Mouse (Mus musculus): ENCODE data around the gene Crhr1. TPM values are rescaled to one million over a fixed set of nuclear protein-coding genes. Genes with fewer than 3 reads are reported as not detected.

The Crhr1 gene
- polyA plus RNA-seq, 1 experiment from 2014 or later, result 0.09 TPM

DNA sequence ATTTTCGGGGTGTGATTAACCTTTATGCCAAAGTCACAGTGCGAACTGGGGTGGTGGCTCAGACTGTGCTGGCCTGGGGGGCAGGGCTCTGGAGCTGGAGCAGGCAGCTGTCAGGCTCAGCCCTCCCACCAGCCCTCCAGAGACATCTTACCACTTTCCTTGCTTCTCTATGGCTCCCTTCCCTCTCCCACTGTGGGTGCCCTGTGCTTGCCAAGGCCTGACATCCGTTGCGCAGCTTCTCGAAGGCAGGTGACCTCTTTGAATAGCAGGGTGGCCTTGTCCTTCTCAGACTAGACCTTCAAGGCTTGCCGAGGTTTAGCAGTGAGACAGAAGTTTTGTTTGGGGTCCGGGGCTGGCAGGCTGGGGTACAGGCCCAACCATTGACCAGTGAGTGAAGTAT is 16.1 kb downstream of the Crhr1 start:
- no peak for ATAC-seq
- no peaks in the 10 kb centered on the region for H3K4me1 ChIP-seq (replicated peaks)
- no peak overlapping the region for H3K4me3 ChIP-seq (replicated peaks)
- no peak overlapping the region for H3K9ac ChIP-seq
- H3K27ac ChIP-seq, result no peak overlapping the region
- no peaks in the 10 kb centered on the region for H3K9me3 ChIP-seq
- WGBS, result 73% methylated on average over 7 of the region's 7 CpGs
- no peak overlapping the region for H3K4me2 ChIP-seq (replicated peaks)
- no peaks in the 10 kb centered on the region for H3K36me3 ChIP-seq
- H3K27me3 ChIP-seq (replicated peaks), result no peaks in the 10 kb centered on the region

DNA sequence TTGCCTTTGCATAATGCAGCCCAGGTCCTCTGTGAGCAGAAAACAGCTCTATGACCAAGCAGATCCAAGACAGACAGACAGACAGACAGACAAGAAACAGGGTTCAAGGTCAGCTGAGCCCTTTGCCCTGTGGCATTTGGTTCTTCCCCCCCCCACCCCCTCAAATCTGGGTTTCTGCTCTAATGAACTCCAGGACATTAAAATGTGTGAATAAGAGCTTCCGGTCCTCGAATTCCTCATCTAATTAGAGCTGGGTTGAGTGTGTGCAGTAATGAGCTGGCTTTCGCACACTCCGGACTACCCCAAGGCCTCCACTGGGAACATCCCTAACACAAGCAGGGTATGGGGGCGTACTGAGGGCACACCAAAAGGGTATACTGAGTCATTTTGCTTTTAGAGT is 18.3 kb downstream of the Crhr1 start:
- 78% methylated on average over 5 of the region's 5 CpGs for WGBS
- Histone ChIP-seq H3K27me3 (replicated peaks) (no peaks in the 10 kb centered on the region), H3K4me3 (replicated peaks) (no peak overlapping the region), H3K27ac (no peak overlapping the region), H3K9me3 (no peaks in the 10 kb centered on the region), H3K9ac (no peak overlapping the region), H3K4me2 (replicated peaks) (no peak overlapping the region), H3K36me3 (no peaks in the 10 kb centered on the region), H3K4me1 (replicated peaks) (no peaks in the 10 kb centered on the region)
- no peak for ATAC-seq

DNA sequence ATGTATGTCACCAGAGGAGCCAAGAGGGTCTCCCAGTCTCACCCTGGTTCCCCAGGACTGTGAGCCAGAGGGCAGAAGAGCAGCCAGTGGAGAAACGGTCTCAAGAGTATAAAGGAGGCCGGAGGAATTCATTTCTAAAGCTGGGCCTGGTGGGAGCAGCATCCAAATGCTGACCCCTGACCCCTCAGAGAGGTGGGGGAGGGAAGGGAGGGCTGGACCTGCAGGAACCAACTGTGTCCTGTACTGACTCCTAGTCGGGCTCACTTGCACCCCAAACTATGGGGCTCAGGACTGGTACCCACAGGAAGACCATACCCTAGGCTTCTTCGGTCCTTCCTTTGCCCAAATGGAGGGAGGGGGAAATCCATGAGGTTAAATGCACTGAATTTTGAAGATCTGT is 21.7 kb downstream of the Crhr1 start:
- Histone ChIP-seq H3K27me3 (replicated peaks) (peaks cover 16% of the 10 kb centered on the region), H3K9me3 (no peaks in the 10 kb centered on the region), H3K27ac (no peak overlapping the region), H3K4me3 (replicated peaks) (no peak overlapping the region), H3K4me1 (replicated peaks) (0 out of 2 replicates have a peak, but pooled peaks cover 6% of the 10 kb centered on the region), H3K4me2 (replicated peaks) (no peak overlapping the region), H3K9ac (no peak overlapping the region), H3K36me3 (no peaks in the 10 kb centered on the region)
- no peak for ATAC-seq
- whole genome bisulfite sequencing, result 71% methylated on average over 4 of the region's 4 CpGs

DNA sequence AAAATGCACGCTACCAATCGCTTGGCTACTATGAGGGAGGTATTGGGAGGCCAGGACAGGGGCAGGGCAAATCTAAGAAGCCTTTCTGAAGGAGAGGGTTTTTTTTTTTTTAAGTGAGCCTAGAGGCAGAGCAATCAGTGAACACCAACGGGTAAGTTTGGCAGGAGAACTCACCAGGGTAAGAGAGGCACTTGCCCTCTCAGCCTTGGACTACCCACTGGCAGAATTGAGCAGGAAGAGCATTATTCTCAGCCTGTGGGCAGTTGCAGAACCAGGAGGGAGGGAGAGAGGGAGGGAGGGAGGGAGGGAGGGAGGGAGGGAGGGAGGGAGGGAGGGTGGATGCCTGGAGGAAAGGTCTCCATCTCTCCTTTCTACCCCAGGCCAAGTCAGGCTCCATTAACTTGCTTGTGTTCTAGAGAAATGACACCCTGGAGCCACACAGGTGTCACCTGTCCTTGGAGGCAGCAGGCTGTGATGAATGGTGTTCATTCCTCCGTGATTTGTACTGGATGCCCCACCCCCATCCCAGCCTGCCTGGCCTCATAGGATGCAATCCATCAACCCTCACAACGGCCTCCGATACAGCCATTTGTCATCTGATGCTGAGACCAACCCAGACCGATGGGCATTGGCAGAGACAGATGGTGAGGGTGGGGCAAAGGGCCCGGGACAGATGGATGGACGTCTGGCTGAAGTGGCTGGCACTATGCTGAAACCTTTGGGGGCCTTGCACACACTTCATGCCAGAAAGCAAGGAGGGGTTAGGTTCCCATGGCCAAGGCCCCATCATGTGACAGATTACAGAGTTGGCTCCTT is 22.4 kb downstream of the Crhr1 start:
- Histone ChIP-seq H3K36me3 (no peaks in the 10 kb centered on the region), H3K4me3 (replicated peaks) (no peak overlapping the region), H3K27me3 (replicated peaks) (peaks cover 16% of the 10 kb centered on the region), H3K9ac (no peak overlapping the region), H3K4me2 (replicated peaks) (no peak overlapping the region), H3K27ac (no peak overlapping the region), H3K4me1 (replicated peaks) (0 out of 2 replicates have a peak, but pooled peaks cover 6% of the 10 kb centered on the region), H3K9me3 (no peaks in the 10 kb centered on the region)
- ATAC-seq, result no peak
- WGBS, result 35% methylated on average over 9 of the region's 9 CpGs

DNA sequence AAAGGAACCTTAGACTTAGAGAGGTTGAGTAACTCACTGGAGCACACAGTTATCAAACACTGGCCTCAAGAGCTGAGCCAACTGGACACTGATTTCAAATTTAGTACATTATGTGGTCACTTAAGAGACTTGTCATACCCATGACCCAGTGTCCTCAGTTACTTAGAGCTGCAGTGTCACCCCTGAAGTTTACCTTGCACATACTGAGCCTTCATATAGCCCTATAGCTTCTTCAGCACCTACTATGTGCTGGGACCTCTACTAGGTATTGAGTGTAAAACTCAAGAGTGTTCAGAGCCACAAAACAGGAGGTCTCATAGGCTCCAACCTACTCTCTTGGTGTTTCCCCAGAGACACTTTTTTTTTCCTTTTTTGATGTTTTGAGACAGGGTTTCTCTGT is 23.2 kb downstream of the Crhr1 start:
- no peaks in the 10 kb centered on the region for H3K36me3 ChIP-seq
- H3K27ac ChIP-seq, result no peak overlapping the region
- no peaks in the 10 kb centered on the region for H3K9me3 ChIP-seq
- no peak overlapping the region for H3K9ac ChIP-seq
- H3K4me1 ChIP-seq (replicated peaks), result 0 out of 2 replicates have a peak, but pooled peaks cover 6% of the 10 kb centered on the region
- H3K4me3 ChIP-seq (replicated peaks), result no peak overlapping the region
- no peak for ATAC-seq
- H3K27me3 ChIP-seq (replicated peaks), result peaks cover 16% of the 10 kb centered on the region
- no peak overlapping the region for H3K4me2 ChIP-seq (replicated peaks)

DNA sequence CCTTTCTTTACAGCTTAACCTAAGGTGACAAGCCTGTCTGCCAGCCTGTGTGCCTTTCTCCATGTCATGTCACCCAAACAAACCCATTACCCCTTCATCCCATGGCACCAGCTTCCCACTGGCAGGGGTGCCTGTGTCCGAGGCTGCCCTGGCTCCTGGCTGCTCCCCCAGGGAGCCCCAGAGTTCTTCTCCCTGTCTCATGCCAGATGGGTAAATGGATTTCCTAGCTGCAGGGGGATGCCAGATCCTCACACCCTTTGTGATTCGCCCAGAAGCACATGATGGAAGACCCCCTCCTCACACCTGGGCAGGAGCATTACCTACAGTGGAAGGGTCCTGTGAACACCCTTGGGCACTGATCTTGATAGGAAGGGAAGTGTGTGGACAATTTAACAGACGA is 23.7 kb downstream of the Crhr1 start:
- H3K27ac ChIP-seq, result no peak overlapping the region
- no peak for ATAC-seq
- no peaks in the 10 kb centered on the region for H3K36me3 ChIP-seq
- H3K9me3 ChIP-seq, result no peaks in the 10 kb centered on the region
- H3K4me3 ChIP-seq (replicated peaks), result no peak overlapping the region
- WGBS, result 59% methylated on average over 3 of the region's 3 CpGs
- H3K27me3 ChIP-seq (replicated peaks), result peaks cover 16% of the 10 kb centered on the region
- H3K4me2 ChIP-seq (replicated peaks), result no peak overlapping the region
- 0 out of 2 replicates have a peak, but pooled peaks cover 6% of the 10 kb centered on the region for H3K4me1 ChIP-seq (replicated peaks)
- H3K9ac ChIP-seq, result no peak overlapping the region

DNA sequence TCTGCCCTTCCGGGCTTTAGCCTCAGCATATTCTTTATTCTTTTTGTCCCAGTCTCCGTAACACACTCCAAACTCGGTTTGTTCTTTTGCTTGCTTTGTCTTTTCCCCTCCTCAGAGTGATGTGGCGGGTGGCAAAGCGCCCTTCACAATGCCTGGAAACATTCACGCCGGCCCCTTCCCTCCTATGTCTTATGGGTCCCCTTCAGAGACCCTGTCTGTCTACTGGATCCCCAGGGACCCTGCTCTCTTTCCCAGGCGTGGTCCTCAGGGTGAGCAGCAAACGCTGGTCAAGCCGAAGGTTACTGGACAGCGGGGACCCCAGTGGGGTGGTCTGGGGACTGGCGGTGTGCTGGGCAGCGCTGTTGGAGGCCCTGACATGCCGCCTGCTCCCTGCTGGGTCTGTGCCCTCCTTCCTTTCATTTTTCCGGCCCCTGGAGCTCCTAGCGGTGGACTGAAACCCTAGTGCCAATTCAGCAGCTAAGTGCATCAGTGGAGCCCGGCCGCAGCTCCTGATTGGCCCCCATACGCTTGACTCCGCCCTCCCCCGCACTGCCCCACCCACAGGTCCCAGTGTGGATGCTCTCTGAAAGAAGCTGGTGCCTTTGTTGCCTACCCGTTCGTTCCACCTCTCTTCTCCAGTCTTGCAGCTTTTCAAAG is 25.1 kb downstream of the Crhr1 start:
- no peak overlapping the region for H3K9ac ChIP-seq
- H3K4me3 ChIP-seq (replicated peaks), result peak overlapping the region; percentile 24
- H3K27ac ChIP-seq, result no peak overlapping the region
- 0 out of 2 replicates have a peak, but pooled peaks cover 6% of the 10 kb centered on the region for H3K4me1 ChIP-seq (replicated peaks)
- peak; percentile 89 for ATAC-seq
- WGBS, result 6% methylated on average over 23 of the region's 23 CpGs
- no peaks in the 10 kb centered on the region for H3K9me3 ChIP-seq
- peaks cover 16% of the 10 kb centered on the region for H3K27me3 ChIP-seq (replicated peaks)
- H3K36me3 ChIP-seq, result no peaks in the 10 kb centered on the region
- H3K4me2 ChIP-seq (replicated peaks), result peak overlapping the region; percentile 63

DNA sequence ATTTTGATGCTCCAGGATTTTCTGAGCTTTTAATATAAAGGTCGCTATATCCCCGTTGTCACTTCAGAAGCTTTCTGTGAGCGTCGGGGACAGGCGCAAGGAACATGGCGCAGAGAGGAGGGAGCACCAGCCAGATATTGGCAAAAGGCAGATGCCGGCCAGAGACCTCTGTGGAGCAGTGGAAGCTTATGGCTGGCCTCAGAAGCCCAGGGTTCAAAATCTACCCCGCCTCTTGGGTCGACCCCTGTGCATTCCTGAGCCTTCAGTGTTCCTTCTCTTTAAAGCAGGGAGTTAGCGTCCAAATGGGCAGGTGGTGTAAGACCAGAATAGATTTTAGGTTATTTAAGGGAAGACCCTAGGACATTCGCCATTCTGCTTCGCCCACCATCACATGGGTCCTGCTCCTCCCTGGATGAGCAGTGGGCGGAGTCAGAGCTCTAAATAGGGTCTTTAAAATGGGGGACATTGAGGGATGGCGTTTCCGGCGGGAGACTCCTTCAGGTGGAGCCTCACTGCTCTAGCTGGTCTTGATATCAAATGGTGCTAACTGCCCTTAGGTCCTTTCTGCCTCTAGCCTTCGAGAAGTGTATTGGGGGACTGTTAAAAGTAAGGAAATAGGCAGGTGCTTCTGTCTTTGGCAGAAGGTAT is 25.7 kb downstream of the Crhr1 start:
- no peaks in the 10 kb centered on the region for H3K9me3 ChIP-seq
- H3K36me3 ChIP-seq, result no peaks in the 10 kb centered on the region
- ATAC-seq, result no peak
- H3K4me1 ChIP-seq (replicated peaks), result 0 out of 2 replicates have a peak, but pooled peaks cover 6% of the 10 kb centered on the region
- peak overlapping the region; percentile 24 for H3K4me3 ChIP-seq (replicated peaks)
- WGBS, result 8% methylated on average over 17 of the region's 17 CpGs
- H3K4me2 ChIP-seq (replicated peaks), result peak overlapping the region; percentile 63
- no peak overlapping the region for H3K27ac ChIP-seq
- peaks cover 16% of the 10 kb centered on the region for H3K27me3 ChIP-seq (replicated peaks)
- H3K9ac ChIP-seq, result no peak overlapping the region

DNA sequence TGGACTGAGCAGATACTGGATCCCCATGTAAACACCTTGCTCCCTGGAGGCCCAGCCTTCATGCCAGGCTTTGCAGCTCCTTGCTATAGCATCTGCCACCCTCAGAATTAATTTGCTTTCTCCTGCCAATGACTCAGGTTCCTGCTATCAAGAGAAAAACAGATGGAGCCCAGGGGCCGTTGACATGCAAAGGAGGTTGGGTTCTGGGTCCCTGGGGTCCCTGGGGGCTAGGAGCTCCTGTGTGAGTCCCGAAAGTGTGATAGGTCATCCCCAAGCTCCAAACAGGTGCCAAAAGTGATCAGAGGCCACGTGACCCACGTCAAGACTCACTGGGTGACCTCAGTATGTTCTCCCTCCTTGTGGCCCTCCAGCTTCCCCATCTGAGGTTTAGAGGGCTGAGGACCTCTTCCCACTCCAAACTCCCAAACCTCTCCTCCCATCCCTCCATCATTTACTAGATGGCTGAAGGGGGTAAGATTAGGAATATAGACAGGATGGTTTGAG is 27.2 kb downstream of the Crhr1 start:
- Histone ChIP-seq H3K4me2 (replicated peaks) (no peak overlapping the region), H3K4me1 (replicated peaks) (0 out of 2 replicates have a peak, but pooled peaks cover 6% of the 10 kb centered on the region), H3K9me3 (no peaks in the 10 kb centered on the region), H3K36me3 (no peaks in the 10 kb centered on the region), H3K4me3 (replicated peaks) (no peak overlapping the region), H3K27ac (no peak overlapping the region), H3K27me3 (replicated peaks) (peaks cover 16% of the 10 kb centered on the region), H3K9ac (no peak overlapping the region)
- no peak for ATAC-seq
- WGBS, result 73% methylated on average over 4 of the region's 4 CpGs

DNA sequence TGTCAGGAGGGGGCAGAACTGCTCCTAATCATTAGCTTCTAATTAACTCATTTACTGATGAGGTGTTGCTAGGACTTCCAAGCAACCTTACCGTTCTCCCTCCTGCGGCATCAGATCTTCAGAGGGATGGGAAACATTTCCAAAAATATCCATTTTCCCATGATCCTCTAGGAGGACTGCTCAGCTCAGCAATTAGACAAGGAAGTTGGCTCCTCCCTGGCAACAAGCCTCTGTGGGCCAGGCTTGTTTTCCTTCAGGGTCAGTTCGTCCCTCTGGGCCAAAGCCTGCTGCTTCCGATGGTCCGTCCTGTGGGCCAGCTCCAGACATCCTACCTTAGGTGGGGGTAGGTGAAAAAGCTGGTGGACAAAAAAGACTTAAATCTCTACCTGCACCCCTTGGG is 28.5 kb downstream of the Crhr1 start:
- ATAC-seq, result no peak
- no peaks in the 10 kb centered on the region for H3K9me3 ChIP-seq
- 77% methylated on average over 5 of the region's 5 CpGs for WGBS
- H3K27me3 ChIP-seq (replicated peaks), result peaks cover 16% of the 10 kb centered on the region
- no peak overlapping the region for H3K9ac ChIP-seq
- H3K4me2 ChIP-seq (replicated peaks), result no peak overlapping the region
- H3K27ac ChIP-seq, result no peak overlapping the region
- no peaks in the 10 kb centered on the region for H3K36me3 ChIP-seq
- H3K4me1 ChIP-seq (replicated peaks), result 0 out of 2 replicates have a peak, but pooled peaks cover 6% of the 10 kb centered on the region
- no peak overlapping the region for H3K4me3 ChIP-seq (replicated peaks)

DNA sequence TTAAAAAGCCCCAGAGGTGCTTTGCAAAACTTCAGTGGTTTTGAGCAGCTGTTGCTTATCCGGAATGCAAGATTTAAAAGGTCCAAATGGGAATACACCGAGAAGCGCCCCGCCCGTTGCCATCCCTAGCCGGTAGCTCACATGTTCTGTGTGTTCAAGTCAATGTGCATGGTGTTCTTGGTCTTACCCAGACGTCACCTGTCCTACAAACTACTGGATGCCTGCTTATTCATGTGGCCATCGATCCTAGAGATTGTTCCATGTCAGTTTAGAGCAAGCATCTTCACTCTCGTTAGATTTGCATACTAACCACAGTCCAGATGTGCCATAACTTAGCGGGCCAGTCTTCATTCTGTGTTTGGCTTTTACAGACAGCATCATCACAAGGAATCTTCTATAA is 31.6 kb downstream of the Crhr1 start:
- 0 out of 2 replicates have a peak, but pooled peaks cover 2% of the 10 kb centered on the region for H3K27me3 ChIP-seq (replicated peaks)
- no peaks in the 10 kb centered on the region for H3K4me1 ChIP-seq (replicated peaks)
- no peak overlapping the region for H3K4me2 ChIP-seq (replicated peaks)
- H3K27ac ChIP-seq, result no peak overlapping the region
- H3K9me3 ChIP-seq, result no peaks in the 10 kb centered on the region
- no peak overlapping the region for H3K4me3 ChIP-seq (replicated peaks)
- ATAC-seq, result no peak
- H3K9ac ChIP-seq, result no peak overlapping the region
- H3K36me3 ChIP-seq, result no peaks in the 10 kb centered on the region
- 86% methylated on average over 10 of the region's 10 CpGs for WGBS

DNA sequence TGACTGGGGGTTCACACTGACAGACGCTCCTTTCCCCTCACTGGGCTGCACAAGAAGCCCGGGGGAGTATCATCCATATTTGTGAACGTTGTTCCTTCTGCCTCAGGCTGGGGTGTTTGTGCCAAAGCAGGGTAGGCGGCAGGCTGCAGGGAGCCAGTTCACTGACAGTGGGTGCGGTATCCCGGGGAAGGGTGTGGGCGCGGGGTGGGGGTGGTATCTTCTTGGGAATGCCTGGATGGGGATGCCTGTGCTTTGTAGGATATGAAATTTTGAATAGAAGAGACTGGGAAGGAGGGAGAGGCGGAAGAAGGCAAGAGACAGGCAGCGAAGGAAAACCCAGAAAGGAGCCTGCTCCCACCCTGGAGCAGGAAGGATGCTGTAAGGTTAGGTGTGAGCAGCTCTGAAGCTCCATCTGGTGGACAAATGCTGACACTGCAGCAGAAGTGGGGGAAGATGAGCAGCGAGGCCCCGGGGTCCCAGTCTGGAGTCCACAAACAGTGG is 38.7 kb downstream of the Crhr1 start:
- H3K4me1 ChIP-seq (replicated peaks), result no peaks in the 10 kb centered on the region
- no peaks in the 10 kb centered on the region for H3K9me3 ChIP-seq
- H3K36me3 ChIP-seq, result no peaks in the 10 kb centered on the region
- H3K4me2 ChIP-seq (replicated peaks), result no peak overlapping the region
- no peak overlapping the region for H3K4me3 ChIP-seq (replicated peaks)
- ATAC-seq, result 0 out of 2 replicates have a peak, but pooled peaks have one; percentile 17
- H3K27ac ChIP-seq, result no peak overlapping the region
- WGBS, result 36% methylated on average over 12 of the region's 12 CpGs
- no peak overlapping the region for H3K9ac ChIP-seq
- H3K27me3 ChIP-seq (replicated peaks), result 0 out of 2 replicates have a peak, but pooled peaks cover 6% of the 10 kb centered on the region
